Mouse (Mus musculus) ovary, postnatal 14 days (tissue): ENCODE measurements around the gene Gstp2.
"Not testable (repeated sequence)": the region's sequence is repeated elsewhere in the genome, so short reads cannot be mapped to it uniquely, and the experiment has no call there.

Source experiments
- DNase-seq: peaks from one replicate; pipeline ENCODE4 v3.0.0; 2022; ENCODE audit warnings: low spot score

The Gstp2 gene

GRCm38 (mm10) chr19:4049069-4049468 is 3.2 kb upstream of the Gstp2 start:
- not testable (repeated sequence) for DNase-seq

GRCm38 (mm10) chr19:4047859-4048258 is 2.0 kb upstream of the Gstp2 start:
- peak; percentile 73 for DNase-seq

- DNase-seq, result no peak
These were observed 1.0 kb upstream of the Gstp2 start for GRCm38 (mm10) chr19:4046866-4047254.

GRCm38 (mm10) chr19:4044109-4044508 is 1.7 kb downstream of the Gstp2 start:
- DNase-seq, result not testable (repeated sequence)

GRCm38 (mm10) chr19:4042124-4042523 is 3.7 kb downstream of the Gstp2 start:
- DNase-seq, result no peak

- not testable (repeated sequence) for DNase-seq
These were observed 4.3 kb downstream of the Gstp2 start for GRCm38 (mm10) chr19:4041500-4041899.

GRCm38 (mm10) chr19:4040941-4041340 is 4.9 kb downstream of the Gstp2 start:
- DNase-seq, result not testable (repeated sequence)

- DNase-seq, result peak; percentile 77
These were observed 8.0 kb downstream of the Gstp2 start, which contains the start of gene Gstp1 for GRCm38 (mm10) chr19:4037788-4038232. Gstp1 (minus strand) TSS chr19:4037985.

- not testable (repeated sequence) for DNase-seq
These were observed 8.6 kb downstream of the Gstp2 start for GRCm38 (mm10) chr19:4037154-4037787.

GRCm38 (mm10) chr19:4036327-4037045 is 9.3 kb downstream of the Gstp2 start:
- DNase-seq, result no peak

- no peak for DNase-seq
These were observed 12.1 kb downstream of the Gstp2 start for GRCm38 (mm10) chr19:4033742-4034141.

- no peak for DNase-seq
These were observed 12.5 kb downstream of the Gstp2 start for GRCm38 (mm10) chr19:4033298-4033697.

GRCm38 (mm10) chr19:4032668-4033067 is 13.2 kb downstream of the Gstp2 start:
- DNase-seq, result no peak

GRCm38 (mm10) chr19:4027576-4027975 is 18.2 kb downstream of the Gstp2 start:
- no peak for DNase-seq

- no peak for DNase-seq
These were observed 22.6 kb downstream of the Gstp2 start for GRCm38 (mm10) chr19:4023185-4023584.

GRCm38 (mm10) chr19:4018743-4019583 is 26.9 kb downstream of the Gstp2 start:
- DNase-seq, result peak; percentile 77

GRCm38 (mm10) chr19:4017921-4018587 is 27.8 kb downstream of the Gstp2 start:
- DNase-seq, result no peak

- DNase-seq, result no peak
These were observed 30.2 kb downstream of the Gstp2 start for GRCm38 (mm10) chr19:4015635-4016034.

- no peak for DNase-seq
These were observed 31.0 kb downstream of the Gstp2 start for GRCm38 (mm10) chr19:4014802-4015201.

GRCm38 (mm10) chr19:4013066-4013465 is 32.8 kb downstream of the Gstp2 start:
- DNase-seq, result no peak

- peak; percentile 88 for DNase-seq
These were observed 33.3 kb downstream of the Gstp2 start, which contains the start of gene Ndufv1 for GRCm38 (mm10) chr19:4012432-4013022. Ndufv1 (minus strand) TSS chr19:4012806.
